Mouse (Mus musculus): ENCODE data around the gene Cactin. TPM values are rescaled to one million over a fixed set of nuclear protein-coding genes. Genes with fewer than 3 reads are reported as not detected.

Cactin gene
- polyA plus RNA-seq, 1 experiment from 2014 or later = 58.8 TPM

- 94% methylated on average over 21 of the region's 21 CpGs for WGBS
- no peak for DNase-seq (ENCODE audit: low spot score)
- Histone ChIP-seq H3K27ac (no peak overlapping the region), H3K9me3 (no peaks in the 10 kb centered on the region), H3K36me3 (peaks cover 68% of the 10 kb centered on the region), H3K27me3 (ENCODE audit: insufficient read depth, poor library complexity, severe bottlenecking) (no peaks in the 10 kb centered on the region), H3K4me3 (no peak overlapping the region), H3K4me1 (replicated peaks) (peaks cover 59% of the 10 kb centered on the region)
These were observed 4.3 kb downstream of the Cactin start for GRCm38 (mm10) chr10:81325176-81325575.

GRCm38 (mm10) chr10:81325781-81326180 is 4.9 kb downstream of the Cactin start:
- WGBS = 94% methylated on average over 18 of the region's 18 CpGs
- no peaks in the 10 kb centered on the region for H3K9me3 ChIP-seq
- H3K27me3 ChIP-seq (ENCODE audit: insufficient read depth, poor library complexity, severe bottlenecking) = peaks cover 3% of the 10 kb centered on the region; the same call in 1 of the 2 replicates
- H3K4me3 ChIP-seq = no peak overlapping the region
- no peak for DNase-seq (ENCODE audit: low spot score)
- no peak overlapping the region for H3K27ac ChIP-seq
- peaks cover 68% of the 10 kb centered on the region for H3K36me3 ChIP-seq
- peaks cover 62% of the 10 kb centered on the region for H3K4me1 ChIP-seq (replicated peaks)

GRCm38 (mm10) chr10:81326858-81327257 is 6.0 kb downstream of the Cactin start:
- Histone ChIP-seq H3K4me1 (replicated peaks) (peaks cover 58% of the 10 kb centered on the region), H3K9me3 (no peaks in the 10 kb centered on the region), H3K27me3 (ENCODE audit: insufficient read depth, poor library complexity, severe bottlenecking) (peaks cover 12% of the 10 kb centered on the region), H3K36me3 (peaks cover 68% of the 10 kb centered on the region), H3K27ac (peak overlapping the region; percentile 50; the same call in 1 of the 2 replicates), H3K4me3 (no peak overlapping the region)
- DNase-seq (ENCODE audit: low spot score) = no peak
- WGBS = 79% methylated on average over 6 of the region's 6 CpGs

- peak overlapping the region; percentile 23 for H3K4me3 ChIP-seq
- WGBS = 37% methylated on average over 2 of the region's 2 CpGs
- H3K36me3 ChIP-seq = peaks cover 60% of the 10 kb centered on the region
- DNase-seq (ENCODE audit: low spot score) = no peak
- H3K9me3 ChIP-seq = no peaks in the 10 kb centered on the region
- H3K27me3 ChIP-seq (ENCODE audit: insufficient read depth, poor library complexity, severe bottlenecking) = peaks cover 23% of the 10 kb centered on the region
- H3K4me1 ChIP-seq (replicated peaks) = peaks cover 56% of the 10 kb centered on the region
- H3K27ac ChIP-seq = peak overlapping the region; percentile 71
These were observed 7.1 kb downstream of the Cactin start for GRCm38 (mm10) chr10:81327959-81328358.

GRCm38 (mm10) chr10:81328386-81328785 is 7.5 kb downstream of the Cactin start, which contains the start of gene Tbxa2r:
TSS of gene Tbxa2r (plus strand) at chr10:81328731.
- Histone ChIP-seq H3K27ac (peak within 1 kb of the TSS; percentile 71), H3K27me3 (ENCODE audit: insufficient read depth, poor library complexity, severe bottlenecking) (peaks cover 28% of the 10 kb centered on the region), H3K36me3 (peaks cover 56% of the 10 kb centered on the region), H3K4me3 (peak within 1 kb of the TSS; percentile 23), H3K9me3 (no peaks in the 10 kb centered on the region), H3K4me1 (replicated peaks) (peaks cover 58% of the 10 kb centered on the region)
- WGBS = 12% methylated on average over 10 of the region's 10 CpGs
- no peak for DNase-seq (ENCODE audit: low spot score)

- peaks cover 38% of the 10 kb centered on the region for H3K27me3 ChIP-seq (ENCODE audit: insufficient read depth, poor library complexity, severe bottlenecking)
- 0 out of 2 replicates have a peak overlapping the region, but pooled peaks have one; percentile 0 for H3K4me3 ChIP-seq
- 74% methylated on average over 10 of the region's 10 CpGs for WGBS
- peaks cover 58% of the 10 kb centered on the region for H3K4me1 ChIP-seq (replicated peaks)
- no peak for DNase-seq (ENCODE audit: low spot score)
- no peaks in the 10 kb centered on the region for H3K9me3 ChIP-seq
- H3K27ac ChIP-seq = peak overlapping the region; percentile 71; the same call in 1 of the 2 replicates
- peaks cover 46% of the 10 kb centered on the region for H3K36me3 ChIP-seq
These were observed 8.5 kb downstream of the Cactin start for GRCm38 (mm10) chr10:81329194-81329975.

- no peak for DNase-seq (ENCODE audit: low spot score)
- H3K36me3 ChIP-seq = peaks cover 40% of the 10 kb centered on the region
- H3K27me3 ChIP-seq (ENCODE audit: insufficient read depth, poor library complexity, severe bottlenecking) = peaks cover 44% of the 10 kb centered on the region
- peaks cover 64% of the 10 kb centered on the region for H3K4me1 ChIP-seq (replicated peaks)
- no peak overlapping the region for H3K27ac ChIP-seq
- no peaks in the 10 kb centered on the region for H3K9me3 ChIP-seq
- 63% methylated on average over 4 of the region's 4 CpGs for WGBS
- no peak overlapping the region for H3K4me3 ChIP-seq
These were observed 9.1 kb downstream of the Cactin start for GRCm38 (mm10) chr10:81330007-81330406.

GRCm38 (mm10) chr10:81332277-81332676 is 11.4 kb downstream of the Cactin start:
- peaks cover 17% of the 10 kb centered on the region for H3K36me3 ChIP-seq
- peak overlapping the region; percentile 38 for H3K4me3 ChIP-seq
- DNase-seq (ENCODE audit: low spot score) = no peak
- H3K4me1 ChIP-seq (replicated peaks) = peaks cover 66% of the 10 kb centered on the region
- H3K27me3 ChIP-seq (ENCODE audit: insufficient read depth, poor library complexity, severe bottlenecking) = peaks cover 60% of the 10 kb centered on the region
- H3K9me3 ChIP-seq = no peaks in the 10 kb centered on the region
- peak overlapping the region; percentile 31; the same call in 1 of the 2 replicates for H3K27ac ChIP-seq
- WGBS = 10% methylated on average over 29 of the region's 29 CpGs

- WGBS = 53% methylated on average over 11 of the region's 11 CpGs
- Histone ChIP-seq H3K27ac (peak overlapping the region; percentile 83; the same call in 1 of the 2 replicates), H3K4me3 (no peak overlapping the region; the same call in 1 of the 2 replicates), H3K36me3 (no peaks in the 10 kb centered on the region), H3K27me3 (ENCODE audit: insufficient read depth, poor library complexity, severe bottlenecking) (peaks cover 77% of the 10 kb centered on the region), H3K9me3 (no peaks in the 10 kb centered on the region), H3K4me1 (replicated peaks) (peaks cover 56% of the 10 kb centered on the region)
- no peak for DNase-seq (ENCODE audit: low spot score)
These were observed 13.4 kb downstream of the Cactin start for GRCm38 (mm10) chr10:81334324-81334723.

- Histone ChIP-seq H3K4me3 (peak overlapping the region; percentile 27), H3K27ac (peak overlapping the region; percentile 83), H3K36me3 (no peaks in the 10 kb centered on the region), H3K4me1 (replicated peaks) (peaks cover 52% of the 10 kb centered on the region), H3K27me3 (ENCODE audit: insufficient read depth, poor library complexity, severe bottlenecking) (peaks cover 85% of the 10 kb centered on the region), H3K9me3 (no peaks in the 10 kb centered on the region)
- 33% methylated on average over 19 of the region's 19 CpGs for WGBS
- peak; percentile 61 for DNase-seq (ENCODE audit: low spot score)
These were observed 14.8 kb downstream of the Cactin start for GRCm38 (mm10) chr10:81335393-81336340.

- H3K27ac ChIP-seq = peak overlapping the region; percentile 83; the same call in 1 of the 2 replicates
- peaks cover 86% of the 10 kb centered on the region for H3K27me3 ChIP-seq (ENCODE audit: insufficient read depth, poor library complexity, severe bottlenecking)
- no peak for DNase-seq (ENCODE audit: low spot score)
- H3K9me3 ChIP-seq = no peaks in the 10 kb centered on the region
- H3K4me1 ChIP-seq (replicated peaks) = peaks cover 61% of the 10 kb centered on the region
- no peak overlapping the region for H3K4me3 ChIP-seq
- H3K36me3 ChIP-seq = no peaks in the 10 kb centered on the region
- WGBS = 93% methylated on average over 4 of the region's 4 CpGs
These were observed 15.7 kb downstream of the Cactin start for GRCm38 (mm10) chr10:81336558-81336957.

- peaks cover 8% of the 10 kb centered on the region for H3K36me3 ChIP-seq
- no peak overlapping the region for H3K27ac ChIP-seq
- WGBS = 35% methylated on average over 17 of the region's 17 CpGs
- 0 out of 2 replicates have a peak overlapping the region, but pooled peaks have one; percentile 5 for H3K4me3 ChIP-seq
- no peak for DNase-seq (ENCODE audit: low spot score)
- no peaks in the 10 kb centered on the region for H3K9me3 ChIP-seq
- peaks cover 89% of the 10 kb centered on the region for H3K27me3 ChIP-seq (ENCODE audit: insufficient read depth, poor library complexity, severe bottlenecking)
- H3K4me1 ChIP-seq (replicated peaks) = peaks cover 42% of the 10 kb centered on the region
These were observed 19.8 kb downstream of the Cactin start for GRCm38 (mm10) chr10:81340551-81341332.
